ENCODE assay signal across 13 mouse cellular contexts in genomic region chr13:51962191-51962611, GRCm38 (mm10).
A peak's percentile ranks its signal among the peaks of the same experiment; 100 is the strongest.
DNase-seq lines count a peak whose midpoint lies in the region; ATAC-seq lines count a peak whose summit lies in the region.
"Had no signal": no experiment of that assay in that cellular context is flagged by ENCODE, and none has a peak within 500 bp of the region (broad histone marks: within the 10 kb centered on the region; RNA-seq: fewer than 3 reads in every experiment).

No protein-coding gene starts in this region.

- no peak overlapping the region for H3K4me2 ChIP-seq in stomach, embryonic 16.5 days (ENCODE audit: low read depth, low read length)

- 48% methylated on average over 8 of the region's 8 CpGs for WGBS in stomach, embryonic 16.5 days

- no peaks in the 10 kb centered on the region for H3K27me3 ChIP-seq in stomach, embryonic 16.5 days (ENCODE audit: control insufficient read depth, insufficient read depth, low read length)

- ATAC-seq in stomach, embryonic 16.5 days (ENCODE audit: insufficient read depth, low FRiP score), result no peak
- ATAC-seq in cerebellum, adult (ENCODE audit: insufficient number of reproducible peaks, low FRiP score, low TSS enrichment), result no peak
- ATAC-seq: activated CD4-positive, CD25-positive, alpha-beta regulatory T cell, adult 4 months; inflammation-experienced regulatory T-cells, adult 6 months had no signal

- intact Hi-C loops in heart, postnatal 25 days (cut with DNase I), result loop anchor here (5.0 kb wide), 1 partner anchor 115 kb away; the partner anchor contains the start of gene Gadd45g

- H3K36me3 ChIP-seq in stomach, embryonic 16.5 days (ENCODE audit: control insufficient read depth, insufficient read depth, low read length), result no peaks in the 10 kb centered on the region

- peak; percentile 96 for DNase-seq in heart, adult 11 months
- no peak for DNase-seq in heart, adult 8-10 months (ENCODE audit: low spot score)
- peak; percentile 38 for DNase-seq in ovary, postnatal 36 days (ENCODE audit: low spot score)
- no peak for DNase-seq in ovary, postnatal 14 days (ENCODE audit: low spot score)
- peak; percentile 21 for DNase-seq in heart, postnatal 25 days (ENCODE audit: low spot score)
- no peak for DNase-seq in right cerebral cortex, postnatal 25 days
- DNase-seq: cerebellum, postnatal 10 days; thymus, adult 18-20 months had no signal

- peaks cover 30% of the 10 kb centered on the region for H3K4me1 ChIP-seq in stomach, embryonic 16.5 days (ENCODE audit: control insufficient read depth, insufficient read depth, low read length)

- no peak overlapping the region for H3K4me3 ChIP-seq in stomach, embryonic 16.5 days (replicated peaks; ENCODE audit: low read length)

- H3K9me3 ChIP-seq in stomach, embryonic 16.5 days (replicated peaks; ENCODE audit: control insufficient read depth, low read length), result no peaks in the 10 kb centered on the region

- peak overlapping the region; percentile 36; the same call in 1 of the 2 replicates for H3K9ac ChIP-seq in stomach, embryonic 16.5 days (ENCODE audit: low read length)

- H3K27ac ChIP-seq in stomach, embryonic 16.5 days (ENCODE audit: low read length), result no peak overlapping the region; the same call in 1 of the 2 replicates
- H3K27ac ChIP-seq: macrophage had no signal

Comparison
In these comparisons a context has a peak if more than half of its experiments do, and no peak if none do; other contexts are left out.
1. DNase-seq: peak in heart, adult 11 months (single experiment), ovary, postnatal 36 days (single experiment) and heart, postnatal 25 days (single experiment); none in heart, adult 8-10 months (single experiment), ovary, postnatal 14 days (single experiment) and right cerebral cortex, postnatal 25 days (single experiment).